Mouse (Mus musculus): ENCODE measurements around the gene Lrrc10b.

The Lrrc10b gene

DNA sequence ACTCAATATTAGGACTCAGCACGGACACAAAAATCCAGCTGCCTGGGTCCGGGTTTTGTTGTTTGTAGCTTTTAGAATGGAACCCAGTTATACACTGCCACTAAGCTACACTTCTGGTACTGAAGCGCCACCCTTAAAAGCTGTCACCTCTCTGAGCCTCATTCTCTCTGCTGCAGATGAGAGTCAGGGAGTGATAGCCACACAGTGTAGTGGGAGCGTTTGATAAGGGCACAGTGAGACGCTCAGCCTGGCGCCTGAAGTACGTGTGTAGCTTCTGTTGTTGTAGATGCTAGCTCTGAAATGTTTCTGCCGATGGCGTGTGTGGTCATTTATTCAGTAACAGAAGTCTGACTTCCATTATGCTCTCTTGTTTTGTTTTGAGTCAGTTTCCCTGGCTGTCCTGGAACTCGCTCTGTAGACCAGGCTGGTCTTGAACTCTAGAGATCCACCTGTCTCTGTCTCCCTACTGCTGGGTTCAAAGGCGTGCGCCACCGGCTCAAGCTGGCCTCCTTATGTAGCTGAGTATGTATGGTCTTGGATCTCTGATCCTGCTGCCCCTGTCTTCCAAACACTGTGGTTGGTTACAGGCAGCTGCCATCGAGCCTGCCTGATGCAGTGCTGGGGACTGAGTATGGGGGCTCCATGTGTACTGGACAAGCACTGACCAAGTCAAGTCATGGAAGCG lies 12.4 kb downstream of the Lrrc10b start:
- DNase-seq (ENCODE audit: low read depth, low spot score): no peak

DNA sequence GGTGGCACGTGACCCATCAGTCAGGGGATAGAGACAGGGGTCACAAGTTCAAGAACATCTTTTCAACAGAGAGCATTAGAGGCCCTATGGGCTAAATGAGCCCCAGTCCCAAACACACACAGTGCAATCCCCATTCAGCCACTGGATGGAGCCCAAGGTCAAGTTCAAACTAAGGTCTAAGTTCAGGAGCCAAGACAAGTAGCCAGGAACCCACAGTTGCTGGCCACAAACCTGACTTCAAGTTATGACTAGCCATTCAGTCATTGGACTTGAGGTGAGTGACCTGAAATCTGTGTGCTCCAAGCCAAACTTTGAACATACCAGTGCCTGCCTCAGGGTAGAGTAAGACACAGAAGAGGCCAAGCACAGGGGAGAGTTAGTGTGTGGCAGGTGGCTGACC lies 19.8 kb downstream of the Lrrc10b start:
- no peak for DNase-seq (ENCODE audit: low read depth, low spot score)

DNA sequence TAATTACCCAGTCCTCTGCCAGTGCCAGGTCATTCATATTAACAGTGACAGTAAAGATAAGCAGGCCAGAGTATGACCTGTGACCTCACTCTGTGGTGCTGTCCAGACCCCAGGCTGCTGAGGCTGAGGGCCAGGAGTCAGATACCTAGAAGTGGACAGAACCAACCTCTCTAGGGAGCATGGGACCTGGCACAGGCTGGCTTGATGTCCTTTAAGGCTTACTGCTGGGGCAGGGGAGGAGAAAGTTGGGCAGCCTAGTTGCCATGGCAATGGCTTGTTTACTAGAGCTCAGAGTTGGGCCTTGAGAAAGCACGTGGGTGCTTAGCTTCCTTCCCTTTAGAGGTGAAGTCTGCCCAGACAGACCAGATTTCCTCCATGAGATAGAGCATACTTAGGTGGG lies 20.5 kb downstream of the Lrrc10b start:
- no peak for DNase-seq (ENCODE audit: low read depth, low spot score)

DNA sequence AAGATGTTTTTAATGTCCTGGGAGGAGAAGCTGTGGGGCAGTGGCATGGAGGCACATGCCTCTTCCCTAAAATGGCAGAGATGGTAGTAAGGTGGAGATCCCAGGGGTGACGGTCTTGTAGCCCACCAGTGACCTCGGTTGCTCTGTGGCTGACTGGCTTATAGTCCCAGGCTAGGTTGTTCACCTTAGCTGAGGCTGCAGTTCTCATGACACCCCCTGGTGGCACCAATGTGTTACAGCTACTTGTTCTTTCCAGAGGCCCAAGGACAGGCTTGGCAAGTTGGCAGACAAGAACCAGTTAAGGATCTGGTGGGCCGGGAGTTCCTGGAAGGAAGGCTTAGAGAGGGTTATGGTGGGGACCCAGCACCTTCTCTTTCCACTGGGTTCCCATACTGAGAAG lies 21.4 kb downstream of the Lrrc10b start:
- peak; percentile 92 for DNase-seq (ENCODE audit: low read depth, low spot score)

DNA sequence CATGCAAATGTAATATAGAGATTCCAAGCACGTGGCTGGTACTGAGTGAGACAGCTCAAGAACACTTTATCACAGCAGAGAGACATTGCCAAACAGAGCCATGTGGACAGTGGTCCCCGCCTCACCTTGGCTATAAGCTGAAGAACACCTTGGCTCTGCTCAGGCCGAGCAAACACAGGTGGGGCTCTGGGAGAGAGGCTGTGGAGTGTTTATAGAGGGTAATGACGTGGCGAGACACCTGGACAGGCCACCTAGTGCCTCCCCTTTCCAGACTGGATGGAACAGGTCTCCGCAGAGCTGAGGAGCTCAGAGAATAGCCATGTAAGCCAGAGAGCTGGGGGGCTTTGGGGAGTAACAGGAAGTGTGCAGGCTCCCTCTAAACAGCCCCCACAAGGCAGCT lies 22.3 kb downstream of the Lrrc10b start:
- DNase-seq (ENCODE audit: low read depth, low spot score): no peak

DNA sequence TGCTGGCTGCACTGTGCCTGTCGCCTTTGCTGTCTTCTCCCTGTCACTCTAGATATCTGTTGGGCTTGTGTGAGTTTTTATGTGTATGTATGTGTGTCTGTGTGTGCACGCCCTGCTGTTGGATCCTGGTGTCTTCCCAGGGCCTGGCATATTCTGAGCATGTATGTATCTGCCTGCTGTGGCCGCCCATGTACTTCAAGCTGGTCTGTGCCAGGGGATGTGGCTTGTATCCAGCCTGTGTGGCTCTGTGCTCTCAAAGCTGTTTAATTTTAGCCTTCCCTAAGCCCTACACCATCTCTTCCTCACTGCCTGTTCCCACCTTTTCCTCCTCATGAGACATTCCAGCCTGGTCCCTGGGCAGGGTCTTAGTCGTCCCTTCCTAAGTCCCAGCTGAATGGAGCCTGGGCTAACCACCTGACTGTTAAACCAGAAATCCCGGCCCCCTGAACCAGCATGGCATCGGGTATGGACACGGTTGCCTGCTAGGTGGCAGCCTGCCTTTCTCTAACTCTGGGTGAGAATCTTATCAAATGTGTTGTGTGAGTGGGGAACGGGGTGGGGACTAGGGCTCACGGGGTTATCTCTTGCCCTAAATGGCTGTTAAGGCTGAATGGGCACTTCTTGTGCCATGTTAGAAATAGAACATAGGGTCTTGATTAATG lies 23.3 kb downstream of the Lrrc10b start:
- DNase-seq (ENCODE audit: low read depth, low spot score): peak; percentile 71

DNA sequence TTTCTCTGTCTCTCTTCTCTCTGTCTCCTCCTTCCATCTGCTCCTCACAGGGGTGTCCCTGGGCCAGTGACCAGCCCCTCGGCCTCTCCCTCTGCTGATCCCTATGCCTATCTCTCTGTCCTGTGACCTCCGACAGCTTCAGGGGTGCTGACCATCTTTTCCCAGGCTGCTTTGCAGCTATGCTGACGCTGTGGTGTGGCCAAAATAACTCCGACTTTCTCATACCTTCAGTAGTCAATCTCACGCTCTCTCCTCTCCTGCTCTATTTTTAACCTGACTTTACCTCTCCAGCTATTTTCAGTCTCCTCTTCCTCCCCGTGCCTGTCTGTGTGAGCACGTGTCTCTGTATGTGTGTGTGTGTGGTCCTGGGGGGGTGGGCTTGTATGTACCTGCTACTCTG lies 24.0 kb downstream of the Lrrc10b start:
- peak; percentile 56 for DNase-seq (ENCODE audit: low read depth, low spot score)

DNA sequence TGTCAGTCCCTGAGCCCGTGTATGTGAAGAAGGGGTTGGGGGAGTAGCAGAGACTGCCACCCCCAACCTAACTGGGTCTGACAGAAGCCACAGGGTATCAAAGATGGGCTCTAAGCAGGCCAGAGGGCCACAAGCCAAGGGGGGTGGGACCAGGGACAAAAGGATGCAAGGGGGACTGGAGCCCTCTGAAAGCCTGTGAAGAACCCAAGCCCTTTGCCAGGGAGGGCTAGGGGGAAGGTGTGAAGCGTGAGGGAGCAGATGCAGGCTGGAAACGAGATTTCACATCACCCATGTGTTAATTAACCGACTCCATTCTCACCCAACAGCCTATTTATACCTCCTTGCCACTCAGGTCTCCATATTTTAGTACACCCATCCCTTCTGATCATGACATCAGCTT lies 25.4 kb downstream of the Lrrc10b start:
- DNase-seq (ENCODE audit: low read depth, low spot score): no peak

DNA sequence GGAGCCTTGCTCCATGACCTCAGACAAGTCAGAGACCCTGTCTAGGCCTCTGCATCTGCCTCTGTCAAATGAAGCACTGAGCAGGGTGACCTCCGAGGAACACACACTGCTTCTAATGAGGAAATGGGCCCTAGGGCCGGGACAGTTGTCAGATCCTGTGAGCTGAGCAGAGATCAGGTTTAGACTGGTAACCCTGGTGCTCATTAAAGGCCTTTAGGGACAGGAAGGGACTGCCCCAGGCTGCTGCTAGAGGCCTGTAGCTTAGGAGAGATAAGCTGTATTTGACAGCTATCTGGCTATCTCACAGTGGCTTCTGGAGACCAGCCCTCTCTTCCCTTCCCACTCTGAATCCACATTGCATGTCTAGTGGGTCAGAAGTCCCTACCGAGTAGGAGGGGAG lies 25.9 kb downstream of the Lrrc10b start:
- no peak for DNase-seq (ENCODE audit: low read depth, low spot score)

DNA sequence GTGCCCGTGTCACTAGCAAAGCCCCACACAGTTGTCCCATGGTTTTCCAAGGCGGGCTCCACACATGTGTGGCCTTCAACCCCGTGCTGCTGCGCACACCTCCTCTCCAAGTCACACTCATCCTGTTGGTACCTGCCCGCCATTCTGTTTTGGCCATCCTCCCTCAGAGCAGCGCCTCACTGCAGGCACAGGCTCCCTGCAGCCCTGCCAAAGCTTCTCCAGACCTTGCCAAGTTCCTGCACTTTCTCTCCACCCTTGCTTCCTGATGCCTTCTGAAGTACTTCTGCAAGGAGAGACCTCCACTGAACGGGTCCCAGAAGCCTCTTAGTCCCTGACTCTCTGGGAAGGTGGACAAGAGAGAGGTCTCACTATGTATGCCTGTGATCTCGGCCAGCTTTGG lies 27.9 kb downstream of the Lrrc10b start:
- peak; percentile 66 for DNase-seq (ENCODE audit: low read depth, low spot score)

DNA sequence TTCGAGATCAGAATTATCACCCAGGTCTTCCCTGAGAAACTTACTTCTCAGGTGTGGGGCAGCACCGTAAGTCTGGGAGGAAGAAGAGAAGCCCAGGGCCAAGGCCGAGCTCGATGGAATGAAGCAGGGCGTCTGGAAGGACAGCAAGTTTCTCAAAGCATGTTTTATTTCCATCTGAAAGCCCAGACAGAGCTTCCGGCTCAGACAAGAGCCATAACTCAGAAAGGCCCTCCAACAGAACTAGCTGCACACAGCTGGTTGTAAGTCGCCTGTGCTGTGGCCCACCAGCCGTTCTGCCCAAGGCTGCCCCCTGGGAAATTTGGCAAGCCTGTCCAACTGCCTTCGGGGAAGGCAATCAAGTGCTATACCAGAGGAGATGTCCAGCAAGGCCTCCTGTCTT lies 29.8 kb downstream of the Lrrc10b start:
- DNase-seq (ENCODE audit: low read depth, low spot score): no peak

DNA sequence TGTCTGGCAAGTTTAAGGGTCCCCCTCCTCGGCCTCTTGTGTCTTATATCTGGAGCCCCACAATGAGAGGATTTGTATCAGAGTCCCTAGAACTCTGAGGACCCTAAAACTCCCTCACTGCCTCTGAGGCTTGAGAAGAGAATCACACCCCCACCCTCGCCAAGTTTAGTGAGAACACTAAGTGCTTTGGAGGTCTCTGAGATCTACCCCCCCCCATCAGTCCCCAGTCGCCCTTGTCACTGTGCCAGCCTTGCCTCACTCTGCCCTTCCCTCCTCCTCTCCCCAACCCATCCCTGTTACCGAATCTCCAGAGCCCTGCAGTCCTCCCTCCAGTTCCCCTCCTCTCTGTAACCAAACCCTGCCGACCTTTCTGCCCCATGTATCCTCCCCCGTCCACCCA lies 30.5 kb downstream of the Lrrc10b start:
- no peak for DNase-seq (ENCODE audit: low read depth, low spot score)

DNA sequence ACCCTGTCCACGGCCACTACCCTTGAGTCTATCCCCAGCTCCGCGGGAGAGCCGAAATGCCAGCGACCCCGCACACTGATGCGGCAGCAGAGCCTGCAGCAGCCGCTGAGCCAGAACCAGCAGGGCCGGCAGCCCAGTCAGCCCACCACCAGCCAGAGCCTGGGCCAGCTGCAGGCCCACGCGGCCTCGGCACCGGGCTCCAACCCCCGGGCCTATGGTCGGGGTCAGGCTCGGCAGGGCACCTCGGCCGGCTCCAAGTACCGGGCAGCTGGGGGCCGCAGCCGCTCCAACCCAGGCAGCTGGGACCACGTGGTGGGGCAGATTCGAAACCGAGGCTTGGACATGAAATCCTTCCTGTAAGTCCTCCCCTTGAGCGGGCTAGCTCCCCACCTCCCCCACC lies 31.0 kb downstream of the Lrrc10b start:
- DNase-seq (ENCODE audit: low read depth, low spot score): no peak

DNA sequence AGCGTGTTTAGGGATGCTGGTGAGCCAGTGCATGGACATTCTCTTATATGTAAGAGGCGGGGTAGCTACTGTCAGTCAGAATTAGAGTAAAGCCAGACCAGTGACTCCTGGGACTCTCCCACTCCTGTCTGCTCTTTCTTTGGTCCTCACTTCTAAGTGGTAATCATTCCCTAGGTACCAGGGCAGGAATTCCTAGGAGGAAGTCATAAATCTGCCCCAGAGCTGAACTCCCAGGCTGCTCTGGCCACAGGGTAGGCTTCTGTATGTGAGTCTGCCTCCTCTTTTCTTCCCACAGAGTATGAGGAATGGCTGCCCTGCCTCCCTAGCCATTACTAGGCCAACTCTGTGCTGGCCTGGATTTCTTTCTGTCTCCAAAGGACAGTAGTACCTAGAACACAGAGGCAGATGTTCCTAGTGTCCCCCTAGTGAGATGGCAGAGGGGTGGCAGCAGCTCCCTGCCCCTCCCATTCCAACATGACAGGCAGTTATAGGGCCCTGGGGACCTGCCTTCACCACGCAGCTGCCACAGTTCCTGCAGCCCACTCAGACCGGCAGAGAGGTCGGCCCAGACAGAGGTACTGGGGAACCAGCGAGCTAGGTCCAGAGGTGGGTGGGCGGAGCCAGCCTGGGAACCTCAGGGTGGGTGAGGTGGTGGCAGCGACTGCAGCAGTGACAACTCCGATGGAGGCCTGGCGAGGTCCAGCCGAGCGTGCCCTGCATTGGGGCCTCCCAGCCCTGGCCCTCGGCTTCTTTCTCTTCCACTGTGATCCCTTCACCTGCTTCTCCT lies 31.6 kb downstream of the Lrrc10b start:
- no peak for DNase-seq (ENCODE audit: low read depth, low spot score)

DNA sequence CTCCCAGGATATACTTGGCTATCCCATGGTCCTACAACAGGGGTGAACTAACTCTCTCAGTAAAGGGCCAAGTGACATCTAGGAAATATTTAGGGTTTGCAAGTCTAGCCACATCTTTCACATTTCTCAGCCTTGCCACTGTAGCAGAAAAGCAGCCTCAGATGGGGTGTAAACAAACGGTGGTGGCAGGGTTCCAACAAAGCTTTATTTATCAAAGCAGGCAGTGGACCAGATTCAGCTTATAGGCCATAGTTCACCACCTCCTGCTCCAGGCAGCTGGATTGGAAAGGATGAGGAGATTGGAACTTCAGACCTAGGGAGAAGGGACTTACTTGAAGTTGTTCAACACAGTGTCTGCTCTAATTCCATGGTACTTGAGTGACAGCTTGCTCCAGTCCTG lies 32.5 kb downstream of the Lrrc10b start:
- no peak for DNase-seq (ENCODE audit: low read depth, low spot score)

DNA sequence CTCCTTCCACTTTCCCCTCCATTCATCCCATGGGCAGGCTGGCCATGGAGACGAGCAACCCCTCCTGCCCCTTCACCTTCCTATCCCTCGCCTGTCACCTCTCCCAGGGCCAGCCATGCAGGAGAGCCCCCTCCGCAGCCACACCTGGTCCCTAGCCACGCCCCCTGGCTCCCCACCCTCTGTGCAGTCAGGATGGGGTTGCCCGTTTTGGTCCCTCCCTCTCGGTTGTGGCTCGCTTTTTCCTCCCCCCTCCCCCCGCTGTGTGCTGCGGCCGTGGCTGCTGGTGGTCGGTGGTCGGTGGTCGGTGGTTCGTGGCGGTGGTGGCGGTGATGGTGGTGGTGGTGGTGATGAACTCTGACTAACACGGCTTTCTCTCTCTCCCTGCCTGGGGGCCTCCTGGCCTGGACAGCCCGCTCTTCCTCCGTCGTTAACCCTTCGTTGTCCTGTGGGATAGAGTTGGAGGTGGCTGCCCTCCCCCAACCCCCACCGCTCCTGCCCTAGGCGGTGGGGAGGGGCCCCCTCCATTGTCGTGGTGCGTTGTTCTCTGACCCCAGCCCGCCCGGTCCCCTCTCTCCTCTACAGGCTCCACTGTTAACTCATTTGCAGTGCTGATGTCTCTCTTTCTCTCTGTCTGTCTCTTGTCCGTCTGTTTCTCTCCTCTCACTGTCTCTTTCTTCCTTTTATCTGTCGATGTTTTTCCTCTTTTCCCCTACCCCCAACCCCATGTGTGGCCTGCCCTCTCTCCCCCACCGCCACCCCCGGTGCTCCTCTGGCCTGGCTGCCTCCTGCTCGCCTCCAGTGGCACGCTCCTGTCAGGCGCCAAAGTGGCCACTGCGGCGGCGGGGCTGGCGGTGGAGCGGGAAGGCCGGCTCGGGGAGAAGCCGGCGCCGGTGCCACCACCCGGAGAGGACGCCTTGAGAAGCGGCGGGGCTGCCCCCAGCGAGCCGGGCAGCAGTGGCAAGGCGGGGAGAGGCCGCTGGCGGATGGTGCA lies 35.0 kb downstream of the Lrrc10b start:
- DNase-seq (ENCODE audit: low read depth, low spot score): no peak

DNA sequence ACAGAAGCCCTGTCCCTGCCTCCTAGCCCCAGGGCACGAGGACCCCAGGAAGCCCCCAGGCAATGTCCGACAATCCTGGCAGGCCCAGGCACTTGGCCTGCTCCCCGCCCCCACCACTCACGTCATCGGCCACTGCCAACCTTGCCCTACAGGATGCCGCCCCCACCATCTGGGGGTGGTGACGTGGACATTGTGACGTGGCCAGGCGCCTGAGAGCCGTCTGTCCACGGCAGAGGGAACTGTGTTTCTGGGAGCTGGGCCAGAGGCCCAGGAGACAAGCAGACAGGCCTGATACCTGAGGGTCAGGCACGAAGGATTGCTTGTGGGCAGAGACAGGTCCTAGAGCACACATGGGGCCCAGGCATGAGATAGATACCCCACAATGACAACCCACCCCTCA lies 39.8 kb downstream of the Lrrc10b start:
- peak; percentile 97 for DNase-seq (ENCODE audit: low read depth, low spot score)

DNA sequence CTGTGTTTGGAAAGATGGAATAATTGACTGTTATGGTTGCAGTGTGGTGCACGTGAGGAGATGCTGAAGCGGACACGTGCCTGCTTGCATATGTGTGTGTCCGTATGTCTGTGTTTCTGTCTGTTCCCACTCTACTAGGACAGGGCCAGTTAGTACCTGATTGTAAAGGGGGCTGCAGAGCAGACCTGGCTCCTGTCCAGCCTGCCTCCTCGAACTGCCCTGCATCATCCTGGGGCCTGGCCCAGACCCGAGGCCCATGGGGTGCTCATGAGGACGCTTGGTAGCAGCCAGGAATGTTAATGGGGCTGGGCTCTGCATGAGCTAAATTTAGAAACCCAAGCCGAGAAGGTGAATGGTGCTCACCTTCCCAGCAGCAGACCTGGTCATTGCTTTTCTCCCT lies 40.4 kb downstream of the Lrrc10b start:
- DNase-seq (ENCODE audit: low read depth, low spot score): peak; percentile 83

DNA sequence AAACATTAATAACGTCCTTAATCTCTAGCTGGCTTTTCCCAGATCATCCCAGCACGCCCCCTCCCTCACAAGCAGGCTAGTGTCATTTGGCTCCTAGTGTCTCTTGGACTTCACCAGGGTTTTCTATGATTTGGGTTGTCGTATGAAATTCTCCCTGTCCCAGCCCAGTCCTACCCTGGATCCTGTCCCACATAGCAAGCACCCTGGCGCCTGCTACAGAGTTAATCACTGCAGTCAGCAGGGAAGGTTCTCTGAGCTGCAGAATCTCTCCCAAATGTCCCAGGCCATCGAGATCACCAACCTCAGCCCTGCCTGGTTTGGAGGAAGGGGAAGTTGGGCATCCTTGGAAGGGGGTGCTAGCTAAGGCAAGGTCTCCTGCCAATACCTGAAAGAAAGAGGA lies 41.8 kb downstream of the Lrrc10b start:
- DNase-seq (ENCODE audit: low read depth, low spot score): peak; percentile 59

DNA sequence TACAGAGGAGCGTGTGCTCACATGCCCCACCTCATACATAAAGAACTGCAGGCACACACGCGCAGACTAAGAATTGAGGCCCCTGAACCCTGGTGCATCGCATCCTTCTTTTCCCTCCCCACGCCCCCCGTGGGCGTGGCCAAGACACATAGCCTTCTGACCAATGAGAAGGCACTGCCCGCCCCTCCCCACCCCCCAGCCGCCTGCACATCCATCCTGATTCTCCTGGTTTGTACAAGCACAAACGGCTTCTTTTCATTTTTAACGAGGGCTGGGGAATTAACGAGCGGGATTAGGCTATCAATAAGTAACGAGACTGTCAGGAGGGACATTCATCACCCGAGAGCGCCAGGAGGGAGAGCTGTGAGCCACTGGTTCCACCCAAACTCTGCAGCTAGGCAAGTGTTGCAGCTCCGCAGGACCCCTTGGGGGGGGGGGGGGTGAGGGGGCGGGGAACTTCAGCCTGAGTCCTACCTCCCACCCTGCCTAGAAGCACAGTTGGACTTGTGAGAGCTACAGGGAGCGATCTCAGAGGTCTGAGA lies 43.5 kb downstream of the Lrrc10b start:
- DNase-seq (ENCODE audit: low read depth, low spot score): peak; percentile 52

All from brain, adult 2 months (tissue).